Mouse (Mus musculus) layer of hippocampus, adult 6 months (tissue): ENCODE data around the gene Vmn2r42. TPM values are rescaled to one million over a fixed set of nuclear protein-coding genes. Genes with fewer than 3 reads are reported as not detected.

Experiments
- long read RNA-seq, 2 experiments: library from polyadenylated mRNA; unstranded; transcript quantifications; one replicate each; pipeline ENCODE4 v2.0.0; 2019 to 2020
- polyA plus RNA-seq: library from polyadenylated mRNA; unstranded; fragments of <200 nt; fragmentation: Nextera tagmentation; gene quantifications from 2 replicates; pipeline ENCODE4 v1.2.3, GENCODE M21; 2021

The Vmn2r42 gene
- polyA plus RNA-seq = not detected in 2 replicates
- long read RNA-seq, experiment 1 = 0 reads
- long read RNA-seq, experiment 2 = 0 reads

GRCm38 (mm10) chr7:8200220-8200619, at the start of gene Vmn2r42:
TSS of gene Vmn2r42 (minus strand) at chr7:8200320.

GRCm38 (mm10) chr7:8161554-8161953, 38.6 kb downstream of the Vmn2r42 start, which contains the start of gene Vmn2r41:
TSS of gene Vmn2r41 (minus strand) at chr7:8161654.

Other genes starting within 250 kb of the Vmn2r42 start
- gene Vmn2r41, start 38.7 kb downstream of the Vmn2r42 start, polyA plus RNA-seq = not detected in 2 replicates
- not detected in 2 replicates for gene Vmn2r43, start 60.3 kb upstream of the Vmn2r42 start, polyA plus RNA-seq
- gene Vmn2r44, start 183.0 kb upstream of the Vmn2r42 start, polyA plus RNA-seq = not detected in 2 replicates